Mouse (Mus musculus) forebrain, embryonic 10.5 days (tissue): Measurements from ENCODE around the gene Prdm8. TPM values are rescaled to one million over a fixed set of nuclear protein-coding genes. Genes with fewer than 3 reads are reported as not detected.

Experiments used
- DNase-seq: peaks from one replicate; pipeline ENCODE4 v3.0.0-alpha.2; 2017; ENCODE audit warnings: low spot score; ENCODE audit errors: extremely low spot score
- H3K27ac ChIP-seq: fragments of 300-500 bp; sonication (generic); 2 replicates; pipeline ENCODE4 v1.5.1; 2016; ENCODE audit warnings: mild to moderate bottlenecking
- H3K27me3 ChIP-seq: fragments of 300-500 bp; sonication (generic); 2 replicates; pipeline ENCODE4 v1.6.1; 2016; ENCODE audit warnings: mild to moderate bottlenecking; ENCODE audit not compliant: poor library complexity, severe bottlenecking
- H3K36me3 ChIP-seq: fragments of 300-500 bp; sonication (generic); replicated peaks from 2 replicates; pipeline ENCODE4 v1.6.1; 2016; ENCODE audit warnings: mild to moderate bottlenecking, moderate library complexity
- H3K4me1 ChIP-seq: fragments of 300-500 bp; sonication (generic); 2 replicates; pipeline ENCODE4 v1.6.1; 2016
- H3K4me3 ChIP-seq: fragments of 300-500 bp; sonication (generic); 2 replicates; pipeline ENCODE4 v1.5.1; 2016; ENCODE audit warnings: mild to moderate bottlenecking, moderate library complexity
- H3K9me3 ChIP-seq: fragments of 300-500 bp; sonication (generic); 2 replicates; pipeline ENCODE4 v1.6.1; 2016; ENCODE audit warnings: mild to moderate bottlenecking, moderate library complexity
- WGBS: fragments of 180-500 bp; shearing (Covaris S2); methylation state at CpG from one replicate; pipeline ENCODE4 v1.1.7; 2016; 5-methylcytosine and 5-hydroxymethylcytosine counted together
- polyA plus RNA-seq: library from polyadenylated mRNA; unstranded; fragments of >200 nt; fragmentation: Nextera tagmentation; extraction: Ambion mirVana; gene quantifications from 2 replicates; pipeline ENCODE4 v1.2.1, GENCODE M21; 2016

Gene Prdm8
- polyA plus RNA-seq, 1 experiment from 2014 or later = 0.05 TPM

- H3K4me3 ChIP-seq = peak overlapping the region; percentile 46; the same call in 1 of the 2 replicates
- no peak overlapping the region for H3K27ac ChIP-seq
- H3K4me1 ChIP-seq = peaks cover 48% of the 10 kb centered on the region
- H3K27me3 ChIP-seq = peaks cover 100% of the 10 kb centered on the region
- WGBS = under 1% methylated on average over 12 of the region's 12 CpGs
- DNase-seq = peak; percentile 45
- no peaks in the 10 kb centered on the region for H3K36me3 ChIP-seq
- H3K9me3 ChIP-seq = no peaks in the 10 kb centered on the region
These were observed 12.6 kb downstream of the Prdm8 start for GRCm38 (mm10) chr5:98179606-98180005.

- H3K9me3 ChIP-seq = no peaks in the 10 kb centered on the region
- peaks cover 56% of the 10 kb centered on the region for H3K4me1 ChIP-seq
- 0 out of 2 replicates have a peak overlapping the region, but pooled peaks have one; percentile 30 for H3K27ac ChIP-seq
- no peaks in the 10 kb centered on the region for H3K36me3 ChIP-seq
- DNase-seq = peak; percentile 72
- peaks cover 100% of the 10 kb centered on the region for H3K27me3 ChIP-seq
- H3K4me3 ChIP-seq = peak overlapping the region; percentile 46
- 0% methylated on average over 19 of the region's 19 CpGs for WGBS
These were observed 13.5 kb downstream of the Prdm8 start for GRCm38 (mm10) chr5:98180461-98180887.

GRCm38 (mm10) chr5:98180888-98181635 is 14.1 kb downstream of the Prdm8 start:
- DNase-seq = peak; percentile 50
- WGBS = under 1% methylated on average over 27 of the region's 27 CpGs
- H3K4me1 ChIP-seq = peaks cover 62% of the 10 kb centered on the region
- no peak overlapping the region for H3K27ac ChIP-seq
- no peaks in the 10 kb centered on the region for H3K9me3 ChIP-seq
- peak overlapping the region; percentile 46 for H3K4me3 ChIP-seq
- H3K27me3 ChIP-seq = peaks cover 100% of the 10 kb centered on the region
- H3K36me3 ChIP-seq = no peaks in the 10 kb centered on the region

- DNase-seq = no peak
- Histone ChIP-seq H3K9me3 (no peaks in the 10 kb centered on the region), H3K27me3 (peaks cover 100% of the 10 kb centered on the region), H3K4me3 (peak overlapping the region; percentile 46), H3K36me3 (no peaks in the 10 kb centered on the region), H3K4me1 (peaks cover 69% of the 10 kb centered on the region), H3K27ac (no peak overlapping the region)
- 2% methylated on average over 16 of the region's 16 CpGs for WGBS
These were observed 14.9 kb downstream of the Prdm8 start for GRCm38 (mm10) chr5:98181686-98182602.

GRCm38 (mm10) chr5:98182603-98182920 is 15.6 kb downstream of the Prdm8 start:
- Histone ChIP-seq H3K4me3 (no peak overlapping the region; the same call in 1 of the 2 replicates), H3K36me3 (no peaks in the 10 kb centered on the region), H3K9me3 (no peaks in the 10 kb centered on the region), H3K4me1 (peaks cover 69% of the 10 kb centered on the region), H3K27me3 (peaks cover 100% of the 10 kb centered on the region), H3K27ac (no peak overlapping the region)
- under 1% methylated on average over 5 of the region's 5 CpGs for WGBS
- DNase-seq = no peak

GRCm38 (mm10) chr5:98183031-98183595 is 16.1 kb downstream of the Prdm8 start:
- WGBS = 2% methylated on average over 14 of the region's 14 CpGs
- H3K9me3 ChIP-seq = no peaks in the 10 kb centered on the region
- no peaks in the 10 kb centered on the region for H3K36me3 ChIP-seq
- no peak for DNase-seq
- no peak overlapping the region for H3K27ac ChIP-seq
- H3K27me3 ChIP-seq = peaks cover 100% of the 10 kb centered on the region
- peaks cover 69% of the 10 kb centered on the region for H3K4me1 ChIP-seq
- no peak overlapping the region; the same call in 1 of the 2 replicates for H3K4me3 ChIP-seq

GRCm38 (mm10) chr5:98184281-98184910 is 17.4 kb downstream of the Prdm8 start:
- no peak overlapping the region for H3K4me3 ChIP-seq
- H3K27me3 ChIP-seq = peaks cover 100% of the 10 kb centered on the region
- peaks cover 66% of the 10 kb centered on the region for H3K4me1 ChIP-seq
- no peak overlapping the region for H3K27ac ChIP-seq
- H3K36me3 ChIP-seq = no peaks in the 10 kb centered on the region
- DNase-seq = no peak
- 3% methylated on average over 17 of the region's 17 CpGs for WGBS
- no peaks in the 10 kb centered on the region for H3K9me3 ChIP-seq

- WGBS = under 1% methylated on average over 89 of the region's 89 CpGs
- Histone ChIP-seq H3K9me3 (no peaks in the 10 kb centered on the region), H3K4me1 (peaks cover 63% of the 10 kb centered on the region), H3K27me3 (peaks cover 100% of the 10 kb centered on the region), H3K36me3 (no peaks in the 10 kb centered on the region), H3K27ac (peak overlapping the region; percentile 65), H3K4me3 (peak overlapping the region; percentile 61)
- peak; percentile 88 for DNase-seq
These were observed 18.2 kb downstream of the Prdm8 start for GRCm38 (mm10) chr5:98184971-98185805.

GRCm38 (mm10) chr5:98185806-98186751 is 19.1 kb downstream of the Prdm8 start:
- H3K4me1 ChIP-seq = peaks cover 54% of the 10 kb centered on the region
- H3K27me3 ChIP-seq = peaks cover 100% of the 10 kb centered on the region
- no peaks in the 10 kb centered on the region for H3K9me3 ChIP-seq
- peak; percentile 65 for DNase-seq
- H3K4me3 ChIP-seq = peak overlapping the region; percentile 61
- under 1% methylated on average over 98 of the region's 106 CpGs for whole genome bisulfite sequencing
- no peaks in the 10 kb centered on the region for H3K36me3 ChIP-seq
- H3K27ac ChIP-seq = peak overlapping the region; percentile 65

GRCm38 (mm10) chr5:98189181-98190180 is 22.5 kb downstream of the Prdm8 start:
- Histone ChIP-seq H3K4me3 (no peak overlapping the region; the same call in 1 of the 2 replicates), H3K9me3 (no peaks in the 10 kb centered on the region), H3K27ac (no peak overlapping the region), H3K27me3 (peaks cover 92% of the 10 kb centered on the region), H3K36me3 (no peaks in the 10 kb centered on the region), H3K4me1 (peaks cover 36% of the 10 kb centered on the region)
- 1% methylated on average over 31 of the region's 31 CpGs for WGBS
- peak; percentile 41 for DNase-seq
